Mouse (Mus musculus): ENCODE measurements around the gene Ccdc51.
A peak's percentile ranks its signal among the peaks of the same experiment; 100 is the strongest.

The Ccdc51 gene

GRCm38 (mm10) chr9:109056081-109056690 is 26.1 kb upstream of the Ccdc51 start:
- no peak for DNase-seq (ENCODE audit: extremely low read depth, insufficient read length, low spot score)

- no peak for DNase-seq (ENCODE audit: extremely low read depth, insufficient read length, low spot score)
These were observed 25.4 kb upstream of the Ccdc51 start for GRCm38 (mm10) chr9:109056916-109057315.

- no peak for DNase-seq (ENCODE audit: extremely low read depth, insufficient read length, low spot score)
These were observed 24.8 kb upstream of the Ccdc51 start for GRCm38 (mm10) chr9:109057543-109057942.

- DNase-seq (ENCODE audit: extremely low read depth, insufficient read length, low spot score), result no peak
These were observed 24.1 kb upstream of the Ccdc51 start for GRCm38 (mm10) chr9:109058006-109058765.

- peak; percentile 87 for DNase-seq (ENCODE audit: extremely low read depth, insufficient read length, low spot score)
These were observed 23.0 kb upstream of the Ccdc51 start, which contains the start of gene Trex1 for GRCm38 (mm10) chr9:109059136-109059903. TSS of gene Trex1 (minus strand) at chr9:109059734.

GRCm38 (mm10) chr9:109060184-109060897 is 22.0 kb upstream of the Ccdc51 start:
- no peak for DNase-seq (ENCODE audit: extremely low read depth, insufficient read length, low spot score)

GRCm38 (mm10) chr9:109060898-109061295 is 21.4 kb upstream of the Ccdc51 start:
- no peak for DNase-seq (ENCODE audit: extremely low read depth, insufficient read length, low spot score)

GRCm38 (mm10) chr9:109068095-109068735 is 14.1 kb upstream of the Ccdc51 start:
- no peak for DNase-seq (ENCODE audit: extremely low read depth, insufficient read length, low spot score)

GRCm38 (mm10) chr9:109073661-109074573 is 8.4 kb upstream of the Ccdc51 start, which contains the start of gene Atrip:
TSS of gene Atrip (minus strand) at chr9:109074124.
- peak; percentile 88 for DNase-seq (ENCODE audit: extremely low read depth, insufficient read length, low spot score)

- no peak for DNase-seq (ENCODE audit: extremely low read depth, insufficient read length, low spot score)
These were observed 1.8 kb upstream of the Ccdc51 start for GRCm38 (mm10) chr9:109080516-109080915.

GRCm38 (mm10) chr9:109081749-109082123 is 557 bp upstream of the Ccdc51 start:
- no peak for DNase-seq (ENCODE audit: extremely low read depth, insufficient read length, low spot score)

- DNase-seq (ENCODE audit: extremely low read depth, insufficient read length, low spot score), result no peak
These were observed 2.6 kb downstream of the Ccdc51 start for GRCm38 (mm10) chr9:109084922-109085321.

- no peak for DNase-seq (ENCODE audit: extremely low read depth, insufficient read length, low spot score)
These were observed 5.7 kb downstream of the Ccdc51 start for GRCm38 (mm10) chr9:109087987-109088386.

- no peak for DNase-seq (ENCODE audit: extremely low read depth, insufficient read length, low spot score)
These were observed 8.2 kb downstream of the Ccdc51 start for GRCm38 (mm10) chr9:109090446-109090845.

- no peak for DNase-seq (ENCODE audit: extremely low read depth, insufficient read length, low spot score)
These were observed 9.5 kb downstream of the Ccdc51 start for GRCm38 (mm10) chr9:109091802-109092201.

GRCm38 (mm10) chr9:109092799-109093198 is 10.5 kb downstream of the Ccdc51 start:
- no peak for DNase-seq (ENCODE audit: extremely low read depth, insufficient read length, low spot score)

GRCm38 (mm10) chr9:109093786-109094552 is 11.7 kb downstream of the Ccdc51 start:
- no peak for DNase-seq (ENCODE audit: extremely low read depth, insufficient read length, low spot score)

GRCm38 (mm10) chr9:109094553-109095136 is 12.4 kb downstream of the Ccdc51 start:
- DNase-seq (ENCODE audit: extremely low read depth, insufficient read length, low spot score), result no peak
